In the genomic region with DNA sequence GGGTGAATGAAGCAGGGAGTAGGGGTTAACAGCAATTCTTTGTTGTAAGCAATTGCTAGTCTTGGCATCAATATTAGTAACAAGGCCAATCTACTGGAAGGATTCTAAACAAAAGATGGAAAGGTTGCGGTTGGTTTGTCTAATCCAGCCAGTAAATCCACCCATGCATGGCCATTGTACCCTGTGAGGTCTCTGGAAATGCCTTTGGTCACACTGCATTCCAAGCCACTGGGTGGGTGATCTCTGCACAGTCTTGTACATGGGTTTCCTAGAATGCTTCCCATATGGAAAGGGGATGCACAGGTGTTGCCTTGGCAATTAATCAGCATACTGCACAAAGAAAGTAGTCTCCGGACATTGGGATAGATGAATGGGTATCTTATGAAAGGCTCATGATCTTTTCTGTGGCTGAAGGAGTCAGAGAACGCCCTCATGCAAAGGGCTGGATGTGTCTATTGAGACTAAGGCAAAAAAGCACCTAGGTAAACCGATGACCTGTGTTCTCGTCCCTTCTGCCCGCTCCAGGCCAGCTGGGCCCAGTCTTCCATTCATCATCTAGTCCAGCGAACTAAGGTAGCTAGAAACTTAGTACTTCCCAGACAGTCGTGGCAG, we compare ENCODE assay signal across 15 mouse cellular contexts.
DNase-seq lines count a peak whose midpoint lies in the region; ATAC-seq and TF ChIP-seq lines count a peak whose summit lies in the region.
"Had no signal": no experiment of that assay in that cellular context is flagged by ENCODE, and none has a peak within 500 bp of the region (broad histone marks: within the 10 kb centered on the region; RNA-seq: fewer than 3 reads in every experiment).

No protein-coding gene starts in this region.

- peak; percentile 82 for ATAC-seq in hindbrain, embryonic 11.5 days (ENCODE audit: low FRiP score)
- no peak for ATAC-seq in hindbrain, postnatal 0 days
- ATAC-seq in liver, embryonic 15.5 days (ENCODE audit: insufficient read depth), result no peak

- no peak for TF ChIP-seq CTCF in hindbrain, postnatal 0 days (IDR thresholded peaks at IDR 0.05; ENCODE audit: low read depth)
- TF ChIP-seq CTCF in brain, embryonic 14.5 days (IDR thresholded peaks at IDR 0.05; ENCODE audit: borderline replicate concordance, extremely low read depth, insufficient read depth, insufficient read length), result no peak

- no peaks in the 10 kb centered on the region for H3K36me3 ChIP-seq in hindbrain, embryonic 11.5 days (ENCODE audit: control insufficient read depth, insufficient read depth, low read length)
- H3K36me3 ChIP-seq in hindbrain, postnatal 0 days (ENCODE audit: insufficient read depth, low read length), result no peaks in the 10 kb centered on the region
- H3K36me3 ChIP-seq in liver, embryonic 15.5 days (replicated peaks), result no peaks in the 10 kb centered on the region
- H3K36me3 ChIP-seq: heart, embryonic 10.5 days; lung, embryonic 15.5 days had no signal

- H3K4me2 ChIP-seq in hindbrain, embryonic 11.5 days (replicated peaks; ENCODE audit: low read depth, low read length), result no peak overlapping the region
- no peak overlapping the region for H3K4me2 ChIP-seq in hindbrain, postnatal 0 days (ENCODE audit: low read depth, low read length)
- H3K4me2 ChIP-seq in liver, embryonic 15.5 days, result no peak overlapping the region
- H3K4me2 ChIP-seq: lung, embryonic 15.5 days had no signal

- H3K4me3 ChIP-seq in hindbrain, embryonic 11.5 days (ENCODE audit: low read depth, low read length), result no peak overlapping the region
- no peak overlapping the region for H3K4me3 ChIP-seq in hindbrain, postnatal 0 days (ENCODE audit: low read length)
- no peak overlapping the region for H3K4me3 ChIP-seq in liver, embryonic 15.5 days (replicated peaks)
- H3K4me3 ChIP-seq: heart, embryonic 10.5 days; layer of hippocampus, adult 2 months; lung, embryonic 15.5 days; megakaryocyte, embryonic 14.5 days had no signal

- 37% methylated on average over 8 of the region's 8 CpGs for WGBS in hindbrain, embryonic 11.5 days
- 44% methylated on average over 8 of the region's 8 CpGs for WGBS in hindbrain, postnatal 0 days
- WGBS in liver, embryonic 15.5 days (ENCODE audit: insufficient replicate concordance), result 80% methylated on average over 8 of the region's 8 CpGs

- peak; percentile 56 for DNase-seq in hindbrain, embryonic 11.5 days (ENCODE audit: low spot score)
- no peak for DNase-seq in hindbrain, postnatal 0 days (ENCODE audit: low spot score)
- DNase-seq in Muller cell, postnatal 12 days (ENCODE audit: inconsistent ontology term), result peak; percentile 95
- DNase-seq in brain, embryonic 14.5 days (ENCODE audit: low read depth), result peak; percentile 74
- no peak for DNase-seq in right cerebral cortex, postnatal 10 days (ENCODE audit: low spot score in 2 of 2)
- DNase-seq in adrenal gland, adult 8-10 months, result no peak
- DNase-seq: cerebellum, postnatal 25 days; kidney, adult 8-10 months; right cerebral cortex, postnatal 25 days; thymus, postnatal 25 days had no signal

- peaks cover 7% of the 10 kb centered on the region; the same call in 1 of the 2 replicates for H3K4me1 ChIP-seq in hindbrain, embryonic 11.5 days (replicated peaks; ENCODE audit: control insufficient read depth, insufficient read depth, low read length)
- no peaks in the 10 kb centered on the region; the same call in 1 of the 2 replicates for H3K4me1 ChIP-seq in hindbrain, postnatal 0 days (ENCODE audit: insufficient read depth, low read length)
- H3K4me1 ChIP-seq in liver, embryonic 15.5 days (replicated peaks), result peaks cover 67% of the 10 kb centered on the region

- no peak for TF ChIP-seq POLR2A in brain, embryonic 14.5 days (IDR thresholded peaks at IDR 0.05; ENCODE audit: borderline replicate concordance, extremely low read depth, insufficient read depth, insufficient read length, poor library complexity, severe bottlenecking)

- no peaks in the 10 kb centered on the region for H3K27me3 ChIP-seq in hindbrain, embryonic 11.5 days (ENCODE audit: control insufficient read depth, insufficient read depth, low read length)
- no peaks in the 10 kb centered on the region for H3K27me3 ChIP-seq in hindbrain, postnatal 0 days (ENCODE audit: insufficient read depth, low read length)
- H3K27me3 ChIP-seq in liver, embryonic 15.5 days, result no peaks in the 10 kb centered on the region
- H3K27me3 ChIP-seq: lung, embryonic 15.5 days; megakaryocyte, embryonic 14.5 days had no signal

- no peak overlapping the region for H3K27ac ChIP-seq in hindbrain, embryonic 11.5 days (ENCODE audit: low read depth, low read length)
- H3K27ac ChIP-seq in hindbrain, postnatal 0 days, result no peak overlapping the region
- peak overlapping the region; percentile 98 for H3K27ac ChIP-seq in liver, embryonic 15.5 days (replicated peaks)
- H3K27ac ChIP-seq: layer of hippocampus, adult 2 months had no signal

- no peak overlapping the region for H3K9ac ChIP-seq in hindbrain, embryonic 11.5 days (ENCODE audit: low read depth, low read length)
- no peak overlapping the region for H3K9ac ChIP-seq in hindbrain, postnatal 0 days (replicated peaks; ENCODE audit: low read length)
- H3K9ac ChIP-seq in liver, embryonic 15.5 days, result no peak overlapping the region
- H3K9ac ChIP-seq: lung, embryonic 15.5 days had no signal

- no peaks in the 10 kb centered on the region for H3K9me3 ChIP-seq in hindbrain, embryonic 11.5 days (ENCODE audit: control insufficient read depth, low read length)
- H3K9me3 ChIP-seq in hindbrain, postnatal 0 days (ENCODE audit: low read length), result no peaks in the 10 kb centered on the region
- H3K9me3 ChIP-seq in liver, embryonic 15.5 days (replicated peaks), result no peaks in the 10 kb centered on the region
- H3K9me3 ChIP-seq: heart, embryonic 10.5 days; lung, embryonic 15.5 days; megakaryocyte, embryonic 14.5 days had no signal

Comparison
In these comparisons a context has a peak if more than half of its experiments do, and no peak if none do; other contexts are left out.
1. DNase-seq: peak in hindbrain, embryonic 11.5 days (single experiment), Muller cell, postnatal 12 days (single experiment) and brain, embryonic 14.5 days (single experiment); none in hindbrain, postnatal 0 days (single experiment), right cerebral cortex, postnatal 10 days (0 of 2) and adrenal gland, adult 8-10 months (single experiment).